ENCODE assay signal across 10 mouse cellular contexts in the genomic region with DNA sequence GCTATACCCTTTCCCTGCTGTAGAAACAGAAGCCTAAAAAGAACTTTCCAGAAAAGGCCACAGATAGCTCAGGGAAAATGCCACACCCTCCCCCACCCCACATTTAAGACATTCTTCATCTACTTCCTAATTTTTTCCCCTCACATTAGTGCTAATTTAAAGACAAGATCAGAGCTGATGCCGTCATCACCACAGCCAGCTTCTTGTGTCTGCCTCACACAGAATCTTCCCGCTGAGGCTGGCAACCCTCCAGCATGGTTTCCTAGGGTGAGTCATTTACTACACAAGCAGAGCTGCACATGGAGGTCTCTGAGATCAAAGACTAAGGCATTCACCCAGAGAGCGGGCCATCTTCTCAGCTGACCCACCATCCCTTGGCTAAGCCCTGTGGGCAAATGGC. TPM values are rescaled to one million over a fixed set of nuclear protein-coding genes. Genes with fewer than 3 reads are reported as not detected.
DNase-seq lines count a peak whose midpoint lies in the region; ATAC-seq and TF ChIP-seq lines count a peak whose summit lies in the region.
"Had no signal": no experiment of that assay in that cellular context is flagged by ENCODE, and none has a peak within 500 bp of the region (broad histone marks: within the 10 kb centered on the region; RNA-seq: fewer than 3 reads in every experiment).

No protein-coding gene starts in this region.

- no peak overlapping the region for H3K27ac ChIP-seq in forebrain, embryonic 14.5 days (ENCODE audit: low read depth, low read length)
- H3K27ac ChIP-seq in forebrain, embryonic 12.5 days, result no peak overlapping the region
- H3K27ac ChIP-seq in midbrain, postnatal 0 days (ENCODE audit: low read depth, low read length), result no peak overlapping the region
- H3K27ac ChIP-seq in midbrain, embryonic 11.5 days (ENCODE audit: low read depth, low read length), result no peak overlapping the region
- no peak overlapping the region for H3K27ac ChIP-seq in hindbrain, embryonic 16.5 days (ENCODE audit: low read depth, low read length)
- H3K27ac ChIP-seq: hindbrain, embryonic 15.5 days; macrophage had no signal

- H3K4me2 ChIP-seq in forebrain, embryonic 14.5 days (ENCODE audit: low read length), result no peak overlapping the region
- H3K4me2 ChIP-seq in forebrain, embryonic 12.5 days, result no peak overlapping the region
- H3K4me2 ChIP-seq in midbrain, postnatal 0 days (ENCODE audit: low read depth, low read length, poor library complexity, severe bottlenecking), result no peak overlapping the region
- no peak overlapping the region for H3K4me2 ChIP-seq in midbrain, embryonic 11.5 days
- no peak overlapping the region for H3K4me2 ChIP-seq in hindbrain, embryonic 16.5 days (ENCODE audit: low read length)
- H3K4me2 ChIP-seq: hindbrain, embryonic 15.5 days had no signal

- H3K9ac ChIP-seq in forebrain, embryonic 14.5 days (ENCODE audit: low read length), result no peak overlapping the region
- H3K9ac ChIP-seq in forebrain, embryonic 12.5 days, result no peak overlapping the region
- no peak overlapping the region for H3K9ac ChIP-seq in midbrain, postnatal 0 days (replicated peaks; ENCODE audit: low read length, poor library complexity, severe bottlenecking)
- H3K9ac ChIP-seq in midbrain, embryonic 11.5 days (ENCODE audit: low read length), result no peak overlapping the region
- H3K9ac ChIP-seq in hindbrain, embryonic 16.5 days (ENCODE audit: low read depth, low read length), result no peak overlapping the region
- H3K9ac ChIP-seq: hindbrain, embryonic 15.5 days had no signal

- H3K36me3 ChIP-seq in forebrain, embryonic 14.5 days (ENCODE audit: control insufficient read depth, insufficient read depth, low read length), result no peaks in the 10 kb centered on the region
- no peaks in the 10 kb centered on the region for H3K36me3 ChIP-seq in forebrain, embryonic 12.5 days (replicated peaks)
- H3K36me3 ChIP-seq in midbrain, postnatal 0 days (ENCODE audit: insufficient read depth, low read length), result no peaks in the 10 kb centered on the region
- H3K36me3 ChIP-seq in midbrain, embryonic 11.5 days (ENCODE audit: control insufficient read depth, insufficient read depth, low read length), result no peaks in the 10 kb centered on the region
- H3K36me3 ChIP-seq in hindbrain, embryonic 16.5 days (ENCODE audit: control insufficient read depth, insufficient read depth, low read length), result no peaks in the 10 kb centered on the region
- H3K36me3 ChIP-seq: hindbrain, embryonic 15.5 days had no signal

- no peak for ATAC-seq in forebrain, embryonic 14.5 days
- ATAC-seq in forebrain, embryonic 12.5 days (ENCODE audit: low FRiP score), result no peak
- ATAC-seq in midbrain, postnatal 0 days (ENCODE audit: low FRiP score), result no peak
- ATAC-seq in midbrain, embryonic 11.5 days (ENCODE audit: low FRiP score), result no peak
- peak; percentile 36 for ATAC-seq in granulocyte monocyte progenitor cell, adult 5-6 weeks (replicated peaks; ENCODE audit: poor library complexity, severe bottlenecking)
- ATAC-seq in hindbrain, embryonic 16.5 days, result no peak

- H3K9me3 ChIP-seq in forebrain, embryonic 14.5 days (replicated peaks; ENCODE audit: control insufficient read depth, low read length), result no peaks in the 10 kb centered on the region
- H3K9me3 ChIP-seq in forebrain, embryonic 12.5 days, result no peaks in the 10 kb centered on the region
- no peaks in the 10 kb centered on the region for H3K9me3 ChIP-seq in midbrain, postnatal 0 days (ENCODE audit: low read length)
- H3K9me3 ChIP-seq in midbrain, embryonic 11.5 days (ENCODE audit: control insufficient read depth, low read length), result peaks cover 3% of the 10 kb centered on the region; the same call in 1 of the 2 replicates
- H3K9me3 ChIP-seq in hindbrain, embryonic 16.5 days (ENCODE audit: control insufficient read depth, low read length), result no peaks in the 10 kb centered on the region
- H3K9me3 ChIP-seq: hindbrain, embryonic 15.5 days had no signal

- TF ChIP-seq CTCF in midbrain, postnatal 0 days (IDR thresholded peaks at IDR 0.05), result no peak

- H3K27me3 ChIP-seq in forebrain, embryonic 14.5 days (replicated peaks; ENCODE audit: control insufficient read depth, insufficient read depth, low read length), result no peaks in the 10 kb centered on the region
- H3K27me3 ChIP-seq in forebrain, embryonic 12.5 days, result no peaks in the 10 kb centered on the region
- H3K27me3 ChIP-seq in midbrain, postnatal 0 days (ENCODE audit: insufficient read depth, low read length), result no peaks in the 10 kb centered on the region
- no peaks in the 10 kb centered on the region for H3K27me3 ChIP-seq in midbrain, embryonic 11.5 days (ENCODE audit: control insufficient read depth, insufficient read depth, low read length)
- no peaks in the 10 kb centered on the region for H3K27me3 ChIP-seq in hindbrain, embryonic 16.5 days (replicated peaks; ENCODE audit: control insufficient read depth, insufficient read depth, low read length)
- H3K27me3 ChIP-seq: hindbrain, embryonic 15.5 days had no signal

- peak; percentile 47 for DNase-seq in forebrain, embryonic 14.5 days (ENCODE audit: low spot score)
- DNase-seq in midbrain, postnatal 0 days (ENCODE audit: low spot score), result peak; percentile 36
- DNase-seq in midbrain, embryonic 11.5 days (ENCODE audit: low spot score, missing footprints), result no peak
- peak; percentile 57 to 72 for DNase-seq in right cerebral cortex, adult 2 months (ENCODE audit: low spot score in 2 of 2)
- DNase-seq in spleen, postnatal 14 days (ENCODE audit: low spot score in 2 of 2), result no peak

- H3K4me1 ChIP-seq in forebrain, embryonic 14.5 days (ENCODE audit: control insufficient read depth, insufficient read depth, low read length), result no peaks in the 10 kb centered on the region
- peaks cover 3% of the 10 kb centered on the region; the same call in 1 of the 2 replicates for H3K4me1 ChIP-seq in forebrain, embryonic 12.5 days
- no peaks in the 10 kb centered on the region for H3K4me1 ChIP-seq in midbrain, postnatal 0 days (ENCODE audit: insufficient read depth, low read length)
- H3K4me1 ChIP-seq in midbrain, embryonic 11.5 days (ENCODE audit: control insufficient read depth, insufficient read depth, low read length), result no peaks in the 10 kb centered on the region
- H3K4me1 ChIP-seq in hindbrain, embryonic 16.5 days (ENCODE audit: control insufficient read depth, insufficient read depth, low read depth, low read length), result no peaks in the 10 kb centered on the region; the same call in none of the 2 replicates

- H3K4me3 ChIP-seq in forebrain, embryonic 14.5 days (ENCODE audit: low read depth, low read length), result no peak overlapping the region
- no peak overlapping the region for H3K4me3 ChIP-seq in forebrain, embryonic 12.5 days (replicated peaks)
- no peak overlapping the region for H3K4me3 ChIP-seq in midbrain, postnatal 0 days (ENCODE audit: low read depth, low read length)
- H3K4me3 ChIP-seq in midbrain, embryonic 11.5 days (ENCODE audit: low read depth, low read length), result no peak overlapping the region
- H3K4me3 ChIP-seq in hindbrain, embryonic 16.5 days (ENCODE audit: low read length), result no peak overlapping the region
- H3K4me3 ChIP-seq: hindbrain, embryonic 15.5 days had no signal

- WGBS in forebrain, embryonic 14.5 days, result 42% methylated on average over 3 of the region's 3 CpGs
- WGBS in forebrain, embryonic 12.5 days, result 69% methylated on average over 3 of the region's 3 CpGs
- WGBS in midbrain, postnatal 0 days, result 52% methylated on average over 3 of the region's 3 CpGs
- WGBS in midbrain, embryonic 11.5 days, result 70% methylated on average over 3 of the region's 3 CpGs
- 34% methylated on average over 3 of the region's 3 CpGs for WGBS in hindbrain, embryonic 16.5 days

RNA-seq across cellular contexts. Expression of a gene that starts 21.5 kb away (rescaled TPM):
- 5.6 and 8.7 TPM in 2 replicates for polyA plus RNA-seq in forebrain, embryonic 14.5 days (2014; fragmentation: Nextera tagmentation; extraction: Ambion mirVana)
- 1.7 and 2.1 TPM in 2 replicates for polyA plus RNA-seq in forebrain, embryonic 12.5 days (2016; fragmentation: Nextera tagmentation; extraction: Ambion mirVana)
- total RNA-seq in midbrain, postnatal 0 days (2014; rRNA removed), result 15.0 and 15.9 TPM in 2 replicates
- polyA plus RNA-seq in midbrain, postnatal 0 days (2015; fragmentation: Nextera tagmentation; extraction: Ambion mirVana), result 21.4 and 22.4 TPM in 2 replicates
- 2.7 and 3.1 TPM in 2 replicates for polyA plus RNA-seq in midbrain, embryonic 11.5 days (2014; fragmentation: Nextera tagmentation; extraction: Ambion mirVana)
- total RNA-seq in granulocyte monocyte progenitor cell, adult 5-6 weeks (2014; fragmentation: Nextera tagmentation), result not detected in 2 replicates
- not detected in 2 replicates for total RNA-seq in granulocyte monocyte progenitor cell, adult 5-6 weeks (2017)
- polyA plus RNA-seq in hindbrain, embryonic 16.5 days (2015; fragmentation: Nextera tagmentation; extraction: Ambion mirVana), result 15.5 and 16.6 TPM in 2 replicates
- polyA plus RNA-seq: macrophage had no signal

RNA-seq across cellular contexts. Expression of a gene that starts 33.1 kb away (rescaled TPM):
- 7.7 and 8.7 TPM in 2 replicates for polyA plus RNA-seq in forebrain, embryonic 14.5 days (2014; fragmentation: Nextera tagmentation; extraction: Ambion mirVana)
- 20.6 and 22.1 TPM in 2 replicates for polyA plus RNA-seq in forebrain, embryonic 12.5 days (2016; fragmentation: Nextera tagmentation; extraction: Ambion mirVana)
- total RNA-seq in midbrain, postnatal 0 days (2014; rRNA removed), result 2.2 and 4.4 TPM in 2 replicates
- polyA plus RNA-seq in midbrain, postnatal 0 days (2015; fragmentation: Nextera tagmentation; extraction: Ambion mirVana), result 3.1 and 3.2 TPM in 2 replicates
- 35.7 and 40.2 TPM in 2 replicates for polyA plus RNA-seq in midbrain, embryonic 11.5 days (2014; fragmentation: Nextera tagmentation; extraction: Ambion mirVana)
- total RNA-seq in granulocyte monocyte progenitor cell, adult 5-6 weeks (2014; fragmentation: Nextera tagmentation), result 1.9 TPM in 1 of 2 replicates, not detected in the other
- total RNA-seq in granulocyte monocyte progenitor cell, adult 5-6 weeks (2017), result not detected in 2 replicates
- 7.1 and 10.7 TPM in 2 replicates for polyA plus RNA-seq in hindbrain, embryonic 16.5 days (2015; fragmentation: Nextera tagmentation; extraction: Ambion mirVana)

Comparison
In these comparisons a context has a peak if more than half of its experiments do, and no peak if none do; other contexts are left out.
1. DNase-seq: peak in forebrain, embryonic 14.5 days (single experiment), midbrain, postnatal 0 days (single experiment) and right cerebral cortex, adult 2 months (2 of 2); none in midbrain, embryonic 11.5 days (single experiment) and spleen, postnatal 14 days (0 of 2).